Mouse (Mus musculus) forebrain, embryonic 11.5 days (tissue): ENCODE data around the gene Gm9513. TPM values are rescaled to one million over a fixed set of nuclear protein-coding genes. Genes with fewer than 3 reads are reported as not detected.

ENCODE experiments used
- ATAC-seq: fragments of 200-750 bp; cut with Nextera tagmentation; replicated peaks from 2 replicates; pipeline ENCODE4 v1.8.0; 2017; ENCODE audit warnings: moderate TSS enrichment; ENCODE audit not compliant: low FRiP score
- DNase-seq: peaks from one replicate; pipeline ENCODE4 v3.0.0-alpha.2; 2017; ENCODE audit warnings: low spot score
- H3K27ac ChIP-seq: fragments of 300-500 bp; sonication (generic); 2 replicates; pipeline ENCODE4 v1.5.1; 2014; ENCODE audit warnings: low read depth, low read length
- H3K27me3 ChIP-seq: fragments of 300-500 bp; sonication (generic); 2 replicates; pipeline ENCODE4 v1.6.1; 2014; ENCODE audit warnings: mild to moderate bottlenecking, low read length, mixed read lengths; ENCODE audit not compliant: control insufficient read depth, insufficient read depth
- H3K36me3 ChIP-seq: fragments of 300-500 bp; sonication (generic); 2 replicates; pipeline ENCODE4 v1.6.1; 2014; ENCODE audit warnings: mild to moderate bottlenecking, low read length, moderate library complexity, mixed read lengths; ENCODE audit not compliant: control insufficient read depth, insufficient read depth
- H3K4me1 ChIP-seq: fragments of 300-500 bp; sonication (generic); replicated peaks from 2 replicates; pipeline ENCODE4 v1.6.1; 2014; ENCODE audit warnings: low read length, mixed read lengths; ENCODE audit not compliant: control insufficient read depth, insufficient read depth
- H3K4me2 ChIP-seq: fragments of 300-500 bp; sonication (generic); 2 replicates; pipeline ENCODE4 v1.6.1; 2014; ENCODE audit warnings: low read depth, mild to moderate bottlenecking, low read length, moderate library complexity, mixed read lengths; ENCODE audit not compliant: severe bottlenecking
- H3K4me3 ChIP-seq: fragments of 300-500 bp; sonication (generic); 2 replicates; pipeline ENCODE4 v1.5.1; 2014; ENCODE audit warnings: low read depth, low read length
- H3K9ac ChIP-seq: fragments of 300-500 bp; sonication (generic); 2 replicates; pipeline ENCODE4 v1.6.1; 2014; ENCODE audit warnings: low read length
- H3K9me3 ChIP-seq: fragments of 300-500 bp; sonication (generic); 2 replicates; pipeline ENCODE4 v1.6.1; 2016; ENCODE audit warnings: low read length, mixed read lengths; ENCODE audit not compliant: control insufficient read depth
- WGBS: fragments of 180-500 bp; shearing (Covaris S2); extraction: QIAGEN DNeasy Blood & Tissue Kit; methylation state at CpG from one replicate; pipeline ENCODE4 v1.1.7; 2014; 5-methylcytosine and 5-hydroxymethylcytosine counted together
- polyA plus RNA-seq: library from polyadenylated mRNA; unstranded; fragments of >200 nt; fragmentation: Nextera tagmentation; extraction: Ambion mirVana; gene quantifications from 2 replicates; pipeline ENCODE4 v1.2.1, GENCODE M21; 2014

Gm9513 gene
- not detected in 2 replicates for polyA plus RNA-seq

- no peak for DNase-seq
- peaks cover 5% of the 10 kb centered on the region; the same call in 1 of the 2 replicates for H3K9me3 ChIP-seq
- no peaks in the 10 kb centered on the region for H3K27me3 ChIP-seq
- no peak within 1 kb of the TSS for H3K27ac ChIP-seq
- no peak within 1 kb of the TSS for H3K4me2 ChIP-seq
- ATAC-seq: no peak
- no peaks in the 10 kb centered on the region for H3K4me1 ChIP-seq
- 73% methylated on average over 3 of the region's 3 CpGs for WGBS
- H3K9ac ChIP-seq: no peak within 1 kb of the TSS
- no peak within 1 kb of the TSS for H3K4me3 ChIP-seq
- no peaks in the 10 kb centered on the region for H3K36me3 ChIP-seq
Observed at GRCm38 (mm10) chr9:36475338-36475737, at the start of gene Gm9513. TSS of gene Gm9513 (plus strand) at chr9:36475638.

GRCm38 (mm10) chr9:36431584-36431983 lies 43.9 kb upstream of the Gm9513 start, which contains the start of gene Gm7257:
TSS of gene Gm7257 (plus strand) at chr9:36431884.
- no peak for ATAC-seq
- DNase-seq: no peak
- H3K27me3 ChIP-seq: no peaks in the 10 kb centered on the region
- H3K4me2 ChIP-seq: no peak within 1 kb of the TSS
- 79% methylated on average over 4 of the region's 4 CpGs for WGBS
- H3K36me3 ChIP-seq: no peaks in the 10 kb centered on the region
- H3K9me3 ChIP-seq: no peaks in the 10 kb centered on the region; the same call in 1 of the 2 replicates
- no peak within 1 kb of the TSS for H3K27ac ChIP-seq
- no peak within 1 kb of the TSS for H3K9ac ChIP-seq
- no peaks in the 10 kb centered on the region for H3K4me1 ChIP-seq
- no peak within 1 kb of the TSS for H3K4me3 ChIP-seq

GRCm38 (mm10) chr9:36435051-36435764 lies 40.2 kb upstream of the Gm9513 start:
- Histone ChIP-seq H3K4me1 (no peaks in the 10 kb centered on the region), H3K9me3 (no peaks in the 10 kb centered on the region; the same call in 1 of the 2 replicates), H3K9ac (no peak overlapping the region), H3K36me3 (no peaks in the 10 kb centered on the region), H3K4me2 (no peak overlapping the region), H3K4me3 (no peak overlapping the region), H3K27ac (no peak overlapping the region), H3K27me3 (no peaks in the 10 kb centered on the region)
- DNase-seq (no peak), ATAC-seq (no peak)
- 39% methylated on average over 2 of the region's 2 CpGs for WGBS

DNA sequence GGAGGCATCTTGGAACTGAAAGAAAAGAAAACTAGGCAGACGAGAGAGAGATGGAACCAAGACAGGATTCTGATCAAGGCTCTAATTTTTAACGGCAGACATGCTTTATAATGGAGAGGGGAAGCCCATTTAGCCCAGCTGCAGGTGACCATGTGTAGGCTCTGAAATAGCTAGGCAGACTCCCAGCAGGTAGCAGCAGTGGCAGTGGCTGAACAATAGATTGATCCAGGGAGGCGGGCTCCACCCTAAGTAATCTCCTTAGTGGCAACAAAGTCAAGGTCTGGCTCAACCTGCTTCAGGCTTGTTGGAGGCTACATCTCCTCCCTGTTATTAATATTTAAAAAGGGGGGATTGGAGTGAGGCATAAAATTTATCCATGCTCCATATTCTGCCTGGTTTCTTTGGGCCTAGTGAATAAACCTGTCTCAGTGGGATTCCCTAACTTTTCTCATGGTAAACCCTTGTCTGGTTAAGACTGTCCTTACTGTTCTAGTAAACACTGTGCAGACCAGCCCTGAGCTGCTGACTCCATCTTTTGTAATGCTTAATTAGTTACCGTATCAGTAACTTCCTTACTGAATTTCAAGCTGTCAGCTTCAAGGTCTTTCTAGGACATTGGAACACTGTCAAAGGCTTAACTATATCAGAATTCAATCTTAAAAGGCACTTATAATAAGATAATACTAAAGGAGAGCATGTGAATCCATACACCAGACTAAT lies 19.2 kb downstream of the Gm9513 start:
- DNase-seq (no peak), ATAC-seq (no peak)
- Histone ChIP-seq H3K36me3 (no peaks in the 10 kb centered on the region), H3K27ac (no peak overlapping the region), H3K4me2 (no peak overlapping the region), H3K4me1 (no peaks in the 10 kb centered on the region), H3K27me3 (no peaks in the 10 kb centered on the region), H3K9ac (no peak overlapping the region), H3K9me3 (no peaks in the 10 kb centered on the region; the same call in 1 of the 2 replicates), H3K4me3 (no peak overlapping the region)
- WGBS: 77% methylated on average over 4 of the region's 4 CpGs

DNA sequence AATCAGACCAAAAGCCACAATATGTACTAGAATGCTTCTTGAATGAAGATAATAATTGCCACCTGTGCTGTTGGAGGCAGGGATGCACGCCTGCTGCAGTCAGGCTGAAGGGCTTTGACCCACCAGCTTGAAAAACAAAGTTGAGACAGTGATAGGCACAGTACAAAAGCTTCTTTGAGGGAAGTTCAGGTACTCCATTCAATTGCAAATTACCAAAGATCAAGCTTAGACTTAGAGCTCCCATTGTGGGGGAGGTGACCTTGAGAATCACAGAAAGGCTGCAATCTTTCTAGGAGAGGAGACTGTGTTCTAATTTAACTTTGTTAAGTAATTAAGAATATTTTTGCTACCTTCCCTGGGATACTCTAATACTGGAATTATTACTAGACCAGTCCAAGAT lies 20.4 kb downstream of the Gm9513 start:
- WGBS: 53% methylated on average over 1 of the region's 1 CpGs
- H3K4me3 ChIP-seq: no peak overlapping the region
- no peaks in the 10 kb centered on the region for H3K27me3 ChIP-seq
- no peaks in the 10 kb centered on the region; the same call in 1 of the 2 replicates for H3K9me3 ChIP-seq
- no peaks in the 10 kb centered on the region for H3K36me3 ChIP-seq
- H3K4me2 ChIP-seq: no peak overlapping the region
- ATAC-seq (no peak), DNase-seq (no peak)
- H3K4me1 ChIP-seq: no peaks in the 10 kb centered on the region
- no peak overlapping the region for H3K27ac ChIP-seq
- no peak overlapping the region for H3K9ac ChIP-seq

GRCm38 (mm10) chr9:36504211-36504610 lies 28.8 kb downstream of the Gm9513 start:
- 83% methylated on average over 5 of the region's 5 CpGs for WGBS
- Histone ChIP-seq H3K4me2 (no peak overlapping the region), H3K36me3 (no peaks in the 10 kb centered on the region), H3K27me3 (no peaks in the 10 kb centered on the region), H3K9ac (no peak overlapping the region), H3K4me1 (no peaks in the 10 kb centered on the region), H3K9me3 (peaks cover 9% of the 10 kb centered on the region; the same call in 1 of the 2 replicates), H3K4me3 (no peak overlapping the region), H3K27ac (no peak overlapping the region)
- DNase-seq (no peak), ATAC-seq (no peak)

Other genes with a start within 250 kb of the Gm9513 start
- not detected in 2 replicates for gene Gm7257, start 43.8 kb upstream of the Gm9513 start, polyA plus RNA-seq
- gene Gm5615, start 66.3 kb downstream of the Gm9513 start, polyA plus RNA-seq: not detected in 2 replicates
- gene Gm17689, start 107.0 kb downstream of the Gm9513 start, polyA plus RNA-seq: not detected in 2 replicates
- not detected in 2 replicates for gene A630095E13Rik, start 167.7 kb downstream of the Gm9513 start, polyA plus RNA-seq
- gene Acrv1, start 217.6 kb downstream of the Gm9513 start, polyA plus RNA-seq: not detected in 2 replicates